Mouse (Mus musculus) ES-E14 (cell line): ENCODE measurements at regions not wholly inside any gene's neighbourhood (a gene's known extent, or its start where the extent isn't known, plus 50 kb on each side); places are given as distances from the start of the nearest gene placed in this dataset.

ENCODE experiments used
- DNase-seq: peaks from one replicate; pipeline ENCODE4 v3.0.0-alpha.2; 2013; ENCODE audit warnings: low read depth, low spot score
- H3K27ac ChIP-seq: 2 replicates; pipeline ENCODE4 v1.5.1; 2012; ENCODE audit warnings: low read depth, mild to moderate bottlenecking, low read length, moderate library complexity, mixed read lengths; ENCODE audit not compliant: poor library complexity, insufficient read depth, severe bottlenecking
- H3K36me3 ChIP-seq: 2 replicates; pipeline ENCODE4 v1.6.1; 2012; ENCODE audit warnings: mild to moderate bottlenecking, low read length, moderate library complexity, mixed read lengths; ENCODE audit not compliant: control insufficient read depth, poor library complexity, insufficient read depth, severe bottlenecking
- H3K4me1 ChIP-seq, 2 experiments: fragments of 150-350 bp in 1 of 2; sonication (generic) in 1 of 2; 2 replicates each; pipeline ENCODE4 v1.6.1; 2012; ENCODE audit warnings: low read length in 2 of 2, mild to moderate bottlenecking in 1 of 2, mixed read lengths in 1 of 2; ENCODE audit not compliant: control insufficient read depth in 2 of 2, insufficient read depth in 2 of 2, poor library complexity in 1 of 2
- H3K4me3 ChIP-seq, 2 experiments: fragments of 150-350 bp in 1 of 2; sonication (generic) in 1 of 2; 2 replicates each; pipeline ENCODE4 v1.5.1; 2012; ENCODE audit warnings: low read length in 2 of 2, low read depth in 1 of 2, mild to moderate bottlenecking in 1 of 2, mixed read lengths in 1 of 2; ENCODE audit not compliant: insufficient read depth in 1 of 2, poor library complexity in 1 of 2, severe bottlenecking in 1 of 2
- H3K9ac ChIP-seq: 2 replicates; pipeline ENCODE4 v1.6.1; 2012; ENCODE audit warnings: low read depth, mild to moderate bottlenecking, low read length, mixed read lengths; ENCODE audit not compliant: poor library complexity, insufficient read depth, severe bottlenecking
- H3K9me3 ChIP-seq: fragments of 150-350 bp; sonication (generic); 2 replicates; pipeline ENCODE4 v1.6.1; 2012; ENCODE audit warnings: low read depth, mild to moderate bottlenecking, low read length; ENCODE audit not compliant: control insufficient read depth, insufficient read depth
- CHD2 ChIP-seq: IDR thresholded peaks from 2 replicates; pipeline ENCODE4 v1.6.1; 2014; ENCODE audit warnings: mild to moderate bottlenecking, low read depth, low read length, inconsistent platforms
- HCFC1 ChIP-seq: IDR thresholded peaks from 2 replicates; pipeline ENCODE4 v1.6.1; 2012; ENCODE audit warnings: low read length, inconsistent platforms, borderline replicate concordance; ENCODE audit not compliant: insufficient read depth
- MAFK ChIP-seq: IDR thresholded peaks from 2 replicates; pipeline ENCODE4 v1.6.1; 2014; ENCODE audit warnings: mild to moderate bottlenecking, low read depth, low read length, inconsistent platforms; ENCODE audit not compliant: insufficient read depth
- ZC3H11A ChIP-seq: IDR thresholded peaks from 2 replicates; pipeline ENCODE4 v1.6.1; 2012; ENCODE audit warnings: low read depth, mild to moderate bottlenecking, inconsistent platforms, low read length, borderline replicate concordance
- ZNF384 ChIP-seq: IDR thresholded peaks from 2 replicates; pipeline ENCODE4 v1.6.1; 2012; ENCODE audit warnings: low read depth, low read length, inconsistent platforms
- in situ Hi-C, 2 experiments: fragments of 600-800 bp; cut with MboI; formaldehyde crosslinking; loops; one replicate each; pipeline ENCODE4 v1.15.1; 2025; ENCODE audit warnings: low sequenced_read_pairs in 2 of 2, inconsistent platforms in 1 of 2; ENCODE audit not compliant: unreplicated experiment in 2 of 2

DNA sequence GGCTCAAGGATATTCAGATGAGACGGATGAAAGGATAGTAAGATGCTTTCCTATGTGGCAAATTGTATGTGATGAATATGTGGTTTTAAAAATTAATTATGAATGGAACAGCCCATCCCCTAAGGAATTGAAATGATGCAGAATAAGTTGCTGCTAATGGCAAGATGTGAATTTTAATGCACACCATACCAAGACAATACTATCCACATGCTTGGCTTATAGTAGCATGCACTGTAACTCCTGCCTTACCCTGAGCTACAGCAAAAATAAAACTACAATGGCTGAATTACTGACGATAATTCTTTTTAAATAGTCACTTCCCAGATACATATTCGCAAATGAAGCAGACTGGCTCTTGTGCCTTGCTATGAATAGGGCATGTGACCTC, 699.4 kb downstream of the 1700064H15Rik start:
- no peak for DNase-seq

DNA sequence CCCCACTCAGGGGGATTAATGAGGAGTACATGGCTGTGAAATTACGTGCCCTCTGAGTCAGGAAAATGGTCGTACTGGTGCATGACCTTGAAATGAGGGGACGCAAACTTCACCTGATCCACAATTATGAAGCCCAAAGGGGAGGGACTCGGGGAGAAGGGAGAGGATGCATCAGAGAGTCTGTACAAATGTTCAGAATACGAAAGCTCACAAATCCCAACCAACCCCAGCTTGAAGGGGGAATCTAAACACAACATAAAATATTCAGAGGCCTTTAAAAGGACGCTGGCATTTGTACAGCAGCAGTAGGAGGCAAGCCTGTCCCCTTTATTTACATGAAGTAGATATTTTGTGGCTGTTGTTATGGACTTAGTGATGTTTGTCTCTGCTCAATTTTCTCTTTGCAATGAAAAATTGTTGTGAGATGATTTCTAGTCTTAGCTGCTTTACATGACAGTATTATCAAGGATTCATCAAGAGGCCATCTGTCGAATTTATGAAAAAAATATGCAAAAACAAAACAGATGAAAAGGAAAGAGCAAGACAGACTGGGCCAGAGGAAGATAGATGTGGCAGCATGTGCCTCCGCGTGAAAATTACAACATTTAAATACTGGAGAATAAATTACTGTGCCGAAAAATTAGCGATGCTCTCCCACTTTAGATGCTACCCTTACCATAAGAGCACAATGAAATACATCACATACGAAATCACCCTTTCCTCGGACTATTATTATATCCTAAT, 695.3 kb downstream of the 1700064H15Rik start:
- H3K9me3 ChIP-seq = no peaks in the 10 kb centered on the region
- no peak overlapping the region for H3K27ac ChIP-seq
- no peaks in the 10 kb centered on the region for H3K4me1 ChIP-seq
- no peak for DNase-seq
- TF ChIP-seq HCFC1 = no peak
- TF ChIP-seq ZNF384 = no peak
- no peak for TF ChIP-seq ZC3H11A
- TF ChIP-seq CHD2 = no peak
- no peak for TF ChIP-seq MAFK
- H3K36me3 ChIP-seq = no peaks in the 10 kb centered on the region
- H3K9ac ChIP-seq = no peak overlapping the region
- in situ Hi-C loops = no loop called here
- H3K4me3 ChIP-seq = no peak overlapping the region

More for the DNA sequence above, 699.4 kb downstream of the 1700064H15Rik start:
- Histone ChIP-seq H3K9ac (no peak overlapping the region), H3K27ac (no peak overlapping the region), H3K9me3 (no peaks in the 10 kb centered on the region), H3K36me3 (no peaks in the 10 kb centered on the region), H3K4me3 (no peak overlapping the region), H3K4me1 (no peaks in the 10 kb centered on the region)
- TF ChIP-seq ZC3H11A (no peak), ZNF384 (no peak), MAFK (no peak), CHD2 (no peak), HCFC1 (no peak)
- in situ Hi-C loops = no loop called here

DNA sequence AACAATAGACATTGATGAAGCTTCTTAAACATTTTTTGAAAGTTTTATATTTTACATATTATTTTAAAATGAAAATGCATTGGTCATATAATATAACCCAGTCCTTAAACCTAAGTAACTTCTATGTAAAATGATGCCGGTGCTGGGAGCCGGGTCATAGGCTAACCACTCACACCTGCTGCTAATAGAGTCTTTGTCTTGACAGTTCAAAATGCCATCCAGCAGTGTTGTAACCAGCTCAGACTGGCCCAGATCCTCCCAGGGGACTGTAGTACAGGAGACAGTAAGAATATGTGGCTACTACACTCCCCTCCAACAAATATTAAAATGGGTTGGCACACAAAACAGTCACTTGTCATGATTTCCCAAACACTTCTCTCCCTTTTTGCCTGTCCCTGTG, 693.6 kb downstream of the 1700064H15Rik start:
- DNase-seq = no peak
- no peaks in the 10 kb centered on the region for H3K36me3 ChIP-seq
- H3K9me3 ChIP-seq = no peaks in the 10 kb centered on the region
- no peak overlapping the region for H3K27ac ChIP-seq
- TF ChIP-seq ZC3H11A (no peak), ZNF384 (no peak), MAFK (no peak), CHD2 (no peak), HCFC1 (no peak)
- H3K9ac ChIP-seq = no peak overlapping the region
- in situ Hi-C loops = no loop called here
- H3K4me3 ChIP-seq = no peak overlapping the region
- no peaks in the 10 kb centered on the region for H3K4me1 ChIP-seq

DNA sequence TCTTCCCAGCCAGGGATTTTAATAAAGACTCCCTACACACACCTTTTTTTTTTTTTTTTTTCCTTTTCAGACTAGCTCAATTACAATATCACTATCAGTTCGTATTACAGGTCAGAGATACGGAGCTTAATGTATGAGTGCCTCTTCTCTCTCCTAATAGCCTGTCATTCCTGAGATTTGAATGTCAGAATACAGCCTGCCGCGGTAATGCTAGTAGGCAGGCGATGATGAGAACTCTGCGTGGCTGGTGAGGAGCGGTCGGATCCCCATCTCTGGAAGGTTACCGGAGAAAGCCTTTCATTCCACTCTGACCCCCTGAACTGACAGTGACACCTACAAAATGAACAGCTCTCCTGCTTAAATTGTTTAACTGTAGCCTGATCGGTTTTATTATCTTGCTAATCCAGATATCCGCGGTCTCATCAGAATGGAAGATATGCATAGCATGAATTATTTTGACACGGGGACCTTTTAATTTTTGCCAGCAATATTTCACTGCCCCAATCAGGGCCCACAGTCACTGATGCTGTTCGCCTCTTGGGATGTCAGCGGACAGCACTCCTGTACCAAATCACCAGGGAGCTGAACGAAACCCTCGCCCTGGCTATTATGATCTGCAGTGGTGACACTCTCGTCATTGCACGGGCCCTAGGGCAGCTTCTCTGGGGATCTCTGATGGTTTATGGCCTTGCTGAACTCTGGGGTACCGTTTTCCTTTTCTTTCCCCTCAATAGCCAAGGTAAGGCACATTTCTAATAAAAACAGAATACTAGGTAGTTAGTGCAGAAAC, 690.9 kb downstream of the 1700064H15Rik start:
- no peaks in the 10 kb centered on the region for H3K36me3 ChIP-seq
- no peak overlapping the region for H3K9ac ChIP-seq
- no peak overlapping the region for H3K4me3 ChIP-seq
- H3K9me3 ChIP-seq = no peaks in the 10 kb centered on the region
- no peaks in the 10 kb centered on the region for H3K4me1 ChIP-seq
- TF ChIP-seq CHD2 = no peak
- TF ChIP-seq ZNF384 = no peak
- no peak for TF ChIP-seq ZC3H11A
- TF ChIP-seq HCFC1 = no peak
- no peak for TF ChIP-seq MAFK
- no peak overlapping the region for H3K27ac ChIP-seq
- in situ Hi-C loops = no loop called here
- no peak for DNase-seq
